Mouse (Mus musculus) heart, adult 2 months (tissue): ENCODE data around the gene Pcolce2.

ENCODE experiments used
- EP300 ChIP-seq: fragments of 200-500 bp; IDR thresholded peaks from 2 replicates; pipeline ENCODE4 v1.6.1; 2011; ENCODE audit warnings: low read depth, low read length, control low read depth; ENCODE audit not compliant: insufficient read depth
- POLR2A ChIP-seq: fragments of 200-500 bp; IDR thresholded peaks from 2 replicates; pipeline ENCODE4 v1.6.1; 2011; ENCODE audit warnings: mild to moderate bottlenecking, low read depth, low read length, control low read depth; ENCODE audit not compliant: insufficient read depth

DNA sequence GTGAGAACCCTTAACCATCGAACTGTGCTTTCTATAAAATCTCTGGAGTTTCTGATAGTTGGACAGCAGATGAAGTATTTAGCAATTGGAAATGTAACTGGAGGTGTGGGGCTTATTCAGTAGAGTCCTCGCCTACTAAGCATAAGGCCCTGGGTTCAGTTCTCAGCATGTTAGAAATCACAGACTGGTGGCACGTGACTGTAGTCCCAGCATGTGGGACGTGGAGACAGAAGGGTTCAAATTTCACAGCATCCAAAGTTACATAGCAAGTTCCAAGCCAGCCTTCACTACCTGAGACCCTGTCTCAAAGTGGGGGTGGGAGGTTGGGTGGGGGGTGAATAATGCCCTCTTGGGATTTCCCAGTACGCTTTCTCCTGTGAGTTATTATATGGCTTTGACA is 30.9 kb downstream of the Pcolce2 start:
- no peak for TF ChIP-seq EP300
- TF ChIP-seq POLR2A = no peak
